Mouse (Mus musculus) megakaryocyte-erythroid progenitor cell, adult 5-6 weeks (primary cell): ENCODE measurements around the gene Ly6g6e. TPM values are rescaled to one million over a fixed set of nuclear protein-coding genes. Genes with fewer than 3 reads are reported as not detected.
A peak's percentile ranks its signal among the peaks of the same experiment; 100 is the strongest.
"Not testable (repeated sequence)": the region's sequence is repeated elsewhere in the genome, so short reads cannot be mapped to it uniquely, and the experiment has no call there.

ENCODE experiments used
- ATAC-seq: replicated peaks from 2 replicates; pipeline ENCODE4 v1.8.0; 2016; ENCODE audit warnings: mild to moderate bottlenecking, inconsistent platforms; ENCODE audit not compliant: severe bottlenecking, poor library complexity, low FRiP score, low TSS enrichment
- total RNA-seq, 2 experiments: library from RNA; stranded (forward) in 1 of 2; stranded (reverse) in 1 of 2; fragments of 200-1000, 215-1000 nt in 1 of 2; fragments of >200 nt in 1 of 2; fragmentation: Nextera tagmentation in 1 of 2; gene quantifications; 2 replicates each; pipeline ENCODE4 v1.2.3; 2014 to 2017

Gene Ly6g6e
- total RNA-seq, 2 experiments from 2014 or later: not detected

DNA sequence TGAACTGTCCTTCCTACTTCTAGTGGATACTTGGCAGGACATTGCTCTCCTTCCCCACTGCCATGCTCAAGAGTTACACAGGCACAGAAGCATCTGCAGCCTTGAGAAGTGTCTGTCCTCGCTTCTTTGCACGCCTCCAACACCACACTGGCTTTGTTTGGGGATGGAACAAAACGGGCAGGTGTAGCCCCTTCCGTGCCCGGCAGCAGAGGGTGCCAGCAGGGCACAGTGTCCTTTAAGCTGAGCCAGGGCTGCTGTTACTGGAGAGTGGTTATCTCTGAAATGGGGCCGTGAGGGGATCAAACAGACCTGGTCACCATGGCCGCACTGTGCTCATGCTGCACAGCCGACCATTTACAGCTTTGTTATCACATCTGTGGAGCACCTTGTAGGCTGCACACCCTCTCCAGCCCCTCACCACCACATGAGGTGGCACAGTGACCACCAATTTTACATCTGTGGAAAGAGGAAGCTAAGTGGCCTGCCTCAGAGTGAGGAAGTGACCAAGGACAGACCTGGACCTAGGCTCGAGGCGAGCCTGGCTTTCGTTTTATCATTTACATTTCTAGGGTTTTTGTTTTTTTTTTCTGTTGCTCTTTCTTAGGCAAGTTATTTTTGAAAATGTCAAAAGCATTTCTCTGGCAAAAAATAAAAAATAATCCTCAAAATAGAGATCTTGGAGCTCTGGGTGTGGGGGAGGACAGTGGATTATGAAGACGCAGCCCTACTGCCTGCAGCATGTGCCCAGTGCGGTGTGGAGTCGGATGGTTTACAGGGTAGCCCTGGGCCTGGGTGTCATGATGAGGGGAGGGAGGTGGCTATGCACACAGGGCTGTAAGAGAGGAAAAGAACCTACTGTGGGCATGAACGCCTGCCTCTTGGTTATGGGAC, 18.0 kb downstream of the Ly6g6e start:
- ATAC-seq: no peak

DNA sequence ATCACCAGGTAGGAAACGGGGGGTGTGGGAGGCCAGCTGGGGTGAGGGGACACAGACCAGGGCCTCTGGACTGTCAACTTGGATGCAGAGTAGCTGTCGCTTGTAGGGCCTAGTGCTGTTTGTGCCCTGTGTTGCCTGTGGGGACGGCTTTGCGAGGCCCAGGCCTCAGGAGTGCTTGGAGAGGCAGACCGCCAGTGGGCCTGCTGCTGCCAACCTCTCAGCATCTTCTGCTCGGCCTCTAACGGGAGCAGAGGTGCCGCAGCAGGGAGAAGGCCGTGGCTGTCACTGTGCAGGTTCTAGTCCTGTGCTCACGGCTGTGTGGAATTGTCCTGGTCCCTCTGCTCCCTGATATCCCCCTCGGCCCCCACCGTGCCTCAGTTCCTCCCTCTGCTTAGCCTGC, 19.9 kb downstream of the Ly6g6e start:
- no peak for ATAC-seq

DNA sequence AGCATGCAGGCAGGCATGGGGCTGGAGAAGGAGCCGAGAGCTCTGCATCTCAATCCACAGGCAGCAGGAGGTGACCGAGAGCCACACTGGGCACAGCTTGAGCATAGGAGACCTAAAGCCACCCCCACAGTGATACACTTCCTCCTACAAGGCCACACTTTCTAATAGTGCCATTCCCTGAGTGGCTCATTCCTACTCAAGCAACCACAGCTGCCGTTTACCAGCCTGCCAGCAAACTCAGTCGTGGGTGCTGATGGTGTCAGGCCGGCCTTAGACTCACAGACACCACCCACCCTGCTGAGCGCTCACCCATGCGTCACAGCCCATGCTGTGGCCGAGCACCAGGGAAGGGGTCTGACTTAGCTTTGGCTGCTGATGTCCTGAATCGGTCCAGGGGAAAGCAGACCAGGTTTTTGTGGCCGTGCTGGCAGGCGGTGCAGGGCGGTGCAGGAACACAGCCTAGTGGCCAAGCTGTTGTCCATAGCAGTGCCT, 20.5 kb downstream of the Ly6g6e start:
- ATAC-seq: no peak

DNA sequence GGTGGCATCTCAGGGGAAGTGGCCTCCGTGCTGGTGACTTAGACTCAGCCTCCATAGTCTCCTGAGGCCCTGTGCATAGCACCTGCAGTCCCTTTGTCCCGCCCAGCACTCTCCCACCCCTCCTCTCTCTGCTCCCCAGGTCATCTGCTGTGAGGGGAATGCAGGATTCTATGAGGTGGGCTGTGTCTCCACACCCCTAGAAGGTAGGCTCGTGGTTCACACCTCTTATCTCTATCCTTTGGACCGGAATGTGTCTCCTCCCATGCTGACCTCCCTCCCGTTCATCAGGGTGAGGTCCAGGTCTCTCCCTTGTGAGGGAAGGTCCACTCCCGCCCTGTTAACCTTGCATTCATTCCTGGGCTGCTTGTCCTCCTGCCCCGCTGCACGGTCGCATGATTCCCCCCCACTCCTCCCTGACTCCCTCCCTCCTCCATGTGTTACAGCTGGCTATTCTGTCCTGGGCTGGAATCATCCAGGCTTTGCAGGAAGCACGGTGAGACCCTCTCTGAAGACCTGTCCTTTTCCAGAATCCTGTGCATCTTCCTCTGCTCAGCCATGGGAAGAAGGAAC, 23.6 kb downstream of the Ly6g6e start:
- ATAC-seq: no peak

DNA sequence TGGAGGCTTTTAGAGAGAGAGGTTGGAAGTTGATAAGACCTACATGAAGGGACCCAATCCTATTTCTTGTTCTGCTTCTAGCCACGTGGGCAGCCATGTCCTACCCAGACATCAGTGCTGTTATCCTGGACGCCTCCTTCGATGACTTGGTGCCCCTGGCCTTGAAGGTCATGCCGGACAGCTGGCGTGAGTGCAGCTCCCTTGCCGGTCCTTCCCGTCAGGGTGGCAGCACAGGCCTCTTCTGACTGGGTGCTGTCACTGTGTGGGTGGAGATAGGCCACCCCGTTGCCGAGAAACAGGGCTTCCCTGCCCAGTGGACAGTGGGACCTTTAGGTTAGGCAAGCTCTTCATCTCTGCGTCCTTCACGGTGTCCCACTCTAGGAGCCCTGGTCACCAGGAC, 24.5 kb downstream of the Ly6g6e start:
- no peak for ATAC-seq

DNA sequence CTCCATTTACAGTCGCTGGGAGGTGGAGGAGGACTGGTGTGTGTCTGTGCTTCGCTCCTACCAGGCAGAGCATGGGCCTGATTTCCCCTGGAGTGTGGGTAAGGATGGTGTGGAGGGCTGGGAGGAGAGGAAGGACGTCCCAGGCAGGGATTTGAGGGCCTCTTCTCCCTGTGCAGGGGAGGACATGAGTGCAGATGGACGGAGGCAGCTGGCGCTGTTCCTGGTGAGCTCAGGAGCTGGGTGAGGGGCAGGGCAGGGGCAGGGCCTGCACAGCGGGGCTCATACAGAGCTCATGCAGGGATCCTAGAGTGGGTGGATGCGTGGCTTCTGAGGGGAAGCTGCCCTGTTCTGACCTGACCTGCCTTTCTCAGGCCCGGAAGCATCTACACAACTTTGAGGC, 25.6 kb downstream of the Ly6g6e start:
- ATAC-seq: no peak

DNA sequence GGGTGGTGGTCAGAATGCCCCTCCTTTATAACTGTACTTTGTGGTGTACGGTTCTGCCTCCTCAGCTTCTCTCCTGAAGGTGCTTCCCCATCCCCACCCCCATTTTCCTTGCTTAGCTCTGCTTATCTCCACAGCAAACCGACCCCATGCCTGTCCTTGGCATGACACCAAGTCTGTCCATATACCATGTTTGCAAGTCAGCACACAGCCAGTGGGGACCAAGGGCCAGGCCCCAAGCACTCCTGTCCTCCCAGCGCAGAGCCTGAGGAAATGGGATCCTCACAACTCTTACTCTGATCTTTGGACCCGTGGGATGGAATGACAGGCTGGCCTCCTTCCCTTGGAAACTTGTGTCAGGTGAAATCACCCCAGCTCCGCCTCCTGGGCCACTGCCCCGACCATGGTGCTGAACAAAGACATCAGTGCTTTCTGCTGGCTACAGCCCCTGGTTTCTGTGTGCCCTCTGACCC, 26.6 kb downstream of the Ly6g6e start:
- ATAC-seq: peak; percentile 29

DNA sequence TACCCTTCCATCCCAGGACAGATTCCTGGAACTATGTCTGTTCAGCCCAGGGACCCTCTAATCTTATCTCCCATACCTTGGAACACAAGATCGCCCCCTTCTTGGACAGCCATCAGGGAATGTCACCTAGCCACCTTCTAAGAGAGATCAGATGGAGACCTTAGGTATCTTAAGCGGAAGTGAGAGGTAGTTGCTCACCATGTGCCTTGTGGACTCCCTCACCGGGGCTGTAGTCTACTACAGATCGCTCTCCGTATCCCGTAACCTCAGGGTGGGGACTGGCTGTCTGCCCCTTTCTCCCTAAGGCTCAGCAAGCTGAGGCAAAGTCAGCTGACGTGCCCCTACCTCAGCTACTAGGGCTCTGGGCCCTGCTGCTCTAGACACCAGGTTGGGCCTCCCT, 27.4 kb downstream of the Ly6g6e start:
- ATAC-seq: no peak

DNA sequence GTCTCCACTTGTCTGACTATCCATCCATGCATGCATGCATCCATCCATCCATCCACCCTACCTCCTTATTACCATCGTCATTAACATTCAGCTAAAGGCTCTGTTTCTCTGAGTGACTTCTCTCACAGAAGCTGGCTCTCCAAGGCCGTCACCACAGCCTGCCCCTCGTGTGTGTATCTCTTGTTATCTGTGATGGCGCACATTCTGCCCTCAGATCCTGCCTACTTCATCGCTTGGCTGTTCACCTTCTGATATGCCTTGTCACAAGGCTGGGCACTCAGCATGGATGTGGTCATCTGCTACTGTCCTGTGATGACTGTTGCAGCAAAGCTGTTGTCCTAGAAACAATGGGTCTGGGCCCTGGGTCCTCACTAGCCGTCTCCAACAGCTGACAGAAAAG, 28.1 kb downstream of the Ly6g6e start:
- peak; percentile 87 for ATAC-seq

DNA sequence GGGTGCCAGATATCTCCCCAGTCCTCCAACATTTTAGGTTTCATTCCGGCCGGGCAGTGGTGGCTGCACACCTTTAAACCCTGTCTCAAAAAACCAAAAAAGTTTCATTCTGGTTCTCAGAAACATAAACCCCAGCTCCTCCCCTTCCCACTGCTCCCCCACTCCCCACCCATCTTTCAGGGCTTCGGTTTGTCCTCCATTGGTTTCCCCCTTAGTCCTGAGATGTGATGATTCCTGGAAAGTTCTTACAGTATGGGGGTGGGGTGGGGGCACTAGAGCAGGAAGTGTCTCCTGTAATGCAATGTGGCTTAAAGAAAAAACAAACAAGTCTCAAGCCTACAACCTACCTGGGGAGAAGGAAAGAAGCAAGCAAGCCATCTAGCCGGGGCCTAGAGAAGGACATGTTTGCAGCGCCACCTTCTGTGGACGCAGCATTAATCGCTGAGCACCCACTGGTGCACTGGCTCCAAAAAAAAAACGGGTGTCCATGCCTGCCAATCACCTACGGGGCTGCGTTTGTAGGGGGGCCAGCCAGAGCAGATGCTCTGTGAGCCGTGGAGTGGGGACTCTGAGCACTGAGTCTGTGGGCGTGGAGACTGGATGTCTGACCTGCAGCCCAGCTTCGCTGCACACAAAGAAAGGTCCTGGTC, 29.2 kb downstream of the Ly6g6e start:
- peak; percentile 12; the same call in 1 of the 2 replicates for ATAC-seq

DNA sequence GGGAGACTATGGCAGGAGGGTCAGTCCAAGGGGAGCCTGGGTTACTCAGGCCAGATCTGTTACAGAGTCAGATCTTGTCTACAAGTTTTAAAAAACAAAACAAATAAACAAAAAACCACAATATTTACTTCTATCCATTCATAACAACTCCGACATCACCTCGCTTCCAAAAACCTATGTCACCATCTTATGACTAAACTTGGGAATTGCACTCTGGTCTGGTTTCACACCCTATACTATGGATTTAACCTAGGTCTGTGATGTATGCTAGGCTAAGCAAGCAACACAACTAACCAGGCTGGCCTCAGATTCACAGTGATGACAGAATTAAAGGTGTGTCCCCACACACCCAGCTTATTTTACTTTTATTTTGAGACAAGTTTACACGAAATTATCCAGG, 29.8 kb downstream of the Ly6g6e start:
- ATAC-seq: no peak

DNA sequence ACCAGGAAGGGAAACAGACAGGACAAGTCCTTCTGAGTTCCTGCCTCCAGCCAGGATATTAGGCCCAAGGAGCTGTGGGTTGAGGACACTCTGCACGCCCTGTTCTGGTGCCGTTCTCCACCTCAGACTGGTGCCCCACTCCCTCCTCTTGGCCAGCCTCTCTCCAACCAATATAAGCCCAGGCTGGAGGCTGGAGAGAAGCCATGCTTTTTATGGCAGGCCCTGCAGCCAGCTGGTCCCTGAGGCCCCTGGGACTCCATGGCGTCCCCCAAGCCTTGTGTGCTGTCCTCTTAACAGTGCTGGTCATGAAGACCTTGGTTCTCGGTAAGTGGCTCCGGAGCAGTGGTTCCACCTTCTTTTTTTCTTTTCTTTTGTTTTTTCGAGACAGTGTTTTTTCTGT, 31.4 kb downstream of the Ly6g6e start, which contains the start of gene Ly6g5c:
Gene Ly6g5c, plus strand, starts transcription at position 183 of the 400 bp plus-strand sequence.
- no peak for ATAC-seq

DNA sequence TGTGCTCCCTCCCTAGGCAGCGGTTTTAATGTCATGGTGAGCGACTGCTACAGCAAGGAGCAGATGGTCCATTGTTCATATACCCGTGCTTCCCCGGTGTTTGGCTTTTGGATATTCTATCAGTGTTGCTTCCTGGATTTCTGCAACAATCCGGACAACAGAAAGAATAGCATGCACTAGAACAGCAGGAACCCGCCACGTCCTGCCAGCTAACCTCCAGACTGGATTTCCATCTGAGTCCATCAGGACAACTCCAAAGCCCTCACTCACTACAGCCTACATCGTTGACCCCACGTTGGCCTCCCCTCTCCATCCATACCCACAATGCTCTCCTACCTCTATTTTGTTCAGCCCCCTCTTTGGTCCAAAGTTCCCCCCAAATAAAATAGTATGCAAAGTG, 35.1 kb downstream of the Ly6g6e start:
- ATAC-seq: no peak

DNA sequence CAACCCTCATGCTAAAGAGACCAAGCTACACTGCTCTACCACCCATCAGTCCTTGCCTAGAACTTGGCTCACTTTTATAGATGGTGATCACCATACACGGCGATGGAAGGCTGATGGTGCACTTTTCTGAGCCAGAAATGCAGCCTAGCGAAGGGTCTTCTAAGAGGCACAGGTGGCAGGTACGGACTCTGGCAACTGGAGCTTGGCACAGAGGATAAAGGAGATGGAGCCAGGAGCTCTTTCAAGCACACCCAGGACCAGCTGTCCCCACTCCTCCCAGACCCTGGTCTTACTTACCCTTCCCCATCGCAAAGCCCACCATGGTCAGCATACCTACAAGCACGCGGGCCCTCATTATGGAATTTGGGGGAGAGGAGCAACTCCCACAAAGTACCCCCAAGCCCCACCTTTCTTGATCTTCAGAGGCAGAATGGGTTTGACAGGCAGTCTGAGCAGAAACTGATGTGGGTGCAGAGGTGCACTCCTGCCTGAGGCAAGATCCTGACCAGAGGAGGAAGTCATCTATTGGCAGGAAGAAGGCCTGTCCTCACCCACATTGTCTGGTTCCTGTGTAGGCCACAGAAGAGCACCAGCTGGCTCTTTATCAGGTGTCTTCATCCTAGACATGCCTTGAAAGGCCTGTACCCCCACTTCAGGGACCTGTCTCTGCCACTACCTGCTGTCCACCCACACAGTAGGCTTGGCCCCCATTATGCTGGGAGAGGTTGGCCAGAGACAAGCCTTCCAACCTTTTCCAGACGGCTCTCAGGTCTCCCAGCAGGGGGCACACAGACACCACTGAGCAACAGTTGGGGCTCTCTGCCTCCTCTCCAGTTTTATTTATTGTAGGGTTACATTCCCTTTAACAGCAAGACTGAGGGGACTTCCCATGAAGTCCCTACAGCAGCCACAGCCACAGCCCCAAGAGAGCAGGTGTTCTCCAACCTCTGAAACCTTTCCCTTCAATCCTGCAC, 38.6 kb downstream of the Ly6g6e start, which contains the start of gene Ly6g5b:
Gene Ly6g5b, minus strand, starts transcription at position 383 of the 974 bp plus-strand sequence.
- ATAC-seq: peak; percentile 58; the same call in 1 of the 2 replicates

DNA sequence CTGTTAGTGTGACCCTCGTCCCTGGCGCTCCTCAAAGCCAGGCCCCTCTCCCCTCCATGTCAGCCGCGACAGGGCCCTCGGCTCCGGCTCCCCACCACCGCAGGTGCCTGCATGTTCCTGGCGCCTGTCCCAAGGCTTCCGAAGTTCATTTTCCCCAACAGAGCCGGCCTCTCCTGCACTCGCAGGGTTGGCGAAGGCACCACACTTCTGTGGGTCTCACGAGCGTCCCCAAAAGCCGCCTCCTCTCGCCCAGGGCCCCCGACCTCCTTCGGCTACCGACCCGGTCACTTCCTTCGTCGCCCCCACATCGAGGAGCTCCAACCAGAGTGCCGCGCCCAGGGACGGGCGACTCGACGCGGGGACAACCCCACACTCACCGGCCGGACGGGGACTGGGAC, 44.0 kb downstream of the Ly6g6e start:
- no peak; the same call in 1 of the 2 replicates for ATAC-seq

DNA sequence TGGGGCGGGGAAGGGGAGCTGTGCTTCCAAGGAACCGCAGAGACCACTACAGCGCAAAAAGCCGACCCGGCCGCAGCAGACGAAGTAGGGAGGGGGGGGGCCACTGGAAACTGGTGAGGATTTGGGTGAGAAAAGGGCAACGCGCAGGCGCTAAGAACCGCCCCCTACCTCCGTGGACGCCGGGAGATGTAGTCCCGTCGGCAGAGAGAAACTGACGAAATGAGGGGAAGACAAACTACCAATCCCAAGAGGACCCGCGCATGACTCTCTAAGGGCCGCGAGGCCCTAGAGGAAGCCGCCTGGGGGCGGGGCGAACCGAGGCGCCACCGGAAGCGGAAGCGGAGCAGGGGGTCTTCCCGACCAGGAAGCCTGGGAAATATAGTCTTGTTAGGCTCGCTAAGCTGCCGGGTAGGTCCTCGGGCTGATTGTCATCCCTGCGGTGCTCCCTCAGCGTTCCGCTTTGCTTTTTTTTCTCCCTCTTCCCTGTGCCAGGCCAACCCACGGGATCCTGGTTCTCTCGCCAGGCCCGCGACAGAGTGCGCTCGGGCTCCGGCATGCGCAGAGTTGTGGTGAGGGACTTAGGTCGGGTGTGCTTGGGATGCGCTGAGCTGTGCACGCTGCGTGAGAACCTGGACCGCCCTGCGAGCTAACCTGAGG, 44.6 kb downstream of the Ly6g6e start, which contains the start of gene Gpank1:
Gene Gpank1, plus strand, starts transcription at position 313 of the 657 bp plus-strand sequence.
- ATAC-seq: peak; percentile 89

DNA sequence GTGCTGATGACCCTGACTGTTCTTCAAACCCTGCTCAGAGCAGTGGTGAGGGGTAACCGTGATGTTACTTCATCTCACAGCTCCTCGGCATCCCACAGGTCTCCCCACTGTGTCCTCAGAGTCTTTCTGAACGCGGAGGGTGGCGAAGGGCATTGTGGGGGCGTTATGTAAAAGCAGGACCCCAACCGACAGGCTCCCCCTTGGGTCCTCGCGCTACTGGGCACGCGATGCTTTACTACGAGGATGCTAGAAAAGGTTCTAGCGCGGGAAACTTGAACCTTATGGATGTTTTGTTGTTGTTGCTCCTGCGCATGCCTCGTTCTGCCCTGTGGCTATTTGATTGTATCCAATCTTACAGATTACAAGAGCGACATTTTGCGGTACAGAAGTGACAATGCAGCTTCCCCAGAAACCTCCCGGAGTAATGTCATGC, 45.2 kb downstream of the Ly6g6e start, which contains the start of gene Csnk2b:
Gene Csnk2b, minus strand, starts transcription at position 183 of the 433 bp plus-strand sequence.
- peak; percentile 13 for ATAC-seq

DNA sequence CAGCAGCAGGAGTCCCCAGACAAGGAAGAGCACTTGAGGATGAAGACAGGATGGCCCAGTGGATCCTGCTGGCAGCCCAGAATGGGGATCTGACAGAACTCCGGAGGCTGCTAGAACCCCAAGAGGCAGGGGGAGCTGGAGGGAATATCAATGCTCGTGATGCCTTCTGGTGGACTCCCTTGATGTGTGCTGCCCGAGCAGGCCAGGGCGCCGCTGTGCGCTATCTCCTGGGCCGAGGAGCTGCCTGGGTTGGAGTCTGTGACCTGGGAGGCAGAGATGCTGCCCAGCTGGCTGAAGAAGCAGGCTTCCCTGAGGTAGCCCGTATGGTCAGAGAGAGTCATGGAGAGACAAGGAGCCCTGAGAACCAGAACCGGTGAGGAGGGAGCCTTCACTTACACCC, 46.6 kb downstream of the Ly6g6e start:
- ATAC-seq: not testable (repeated sequence)
